Mouse (Mus musculus) adrenal gland, postnatal 10 days (tissue): ENCODE data around the gene Ptrhd1. TPM values are rescaled to one million over a fixed set of nuclear protein-coding genes. Genes with fewer than 3 reads are reported as not detected.
A peak's percentile ranks its signal among the peaks of the same experiment; 100 is the strongest.

Source experiments
- DNase-seq: peaks from one replicate; pipeline ENCODE4 v3.0.0; 2021; ENCODE audit warnings: mixed read lengths
- total RNA-seq, 2 experiments: library from RNA; stranded (reverse); gene quantifications; 2 replicates each; pipeline ENCODE4 v1.2.3; 2021

The Ptrhd1 gene
- total RNA-seq, 2 experiments from 2014 or later, result 6.4 to 7.0 TPM

DNA sequence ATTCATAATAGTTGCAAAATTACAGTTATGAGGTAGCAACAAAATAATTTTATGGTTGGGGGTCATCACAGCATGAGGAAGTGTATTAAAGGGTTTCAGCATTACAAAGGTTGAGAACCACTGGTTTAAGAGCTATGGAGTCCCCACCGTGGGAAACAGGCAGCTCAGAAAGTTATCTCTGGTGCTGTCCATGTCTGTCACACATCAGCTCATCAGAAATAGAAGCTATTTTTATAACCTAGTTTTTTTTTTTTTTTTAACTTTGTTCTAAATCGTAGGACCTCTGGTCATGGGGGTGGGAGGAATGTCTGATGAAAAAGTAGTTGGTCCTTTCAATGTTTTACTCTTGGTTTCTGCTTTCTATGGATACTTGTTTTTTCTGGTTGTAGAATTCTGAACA is 10.0 kb downstream of the Ptrhd1 start:
- DNase-seq, result no peak

DNA sequence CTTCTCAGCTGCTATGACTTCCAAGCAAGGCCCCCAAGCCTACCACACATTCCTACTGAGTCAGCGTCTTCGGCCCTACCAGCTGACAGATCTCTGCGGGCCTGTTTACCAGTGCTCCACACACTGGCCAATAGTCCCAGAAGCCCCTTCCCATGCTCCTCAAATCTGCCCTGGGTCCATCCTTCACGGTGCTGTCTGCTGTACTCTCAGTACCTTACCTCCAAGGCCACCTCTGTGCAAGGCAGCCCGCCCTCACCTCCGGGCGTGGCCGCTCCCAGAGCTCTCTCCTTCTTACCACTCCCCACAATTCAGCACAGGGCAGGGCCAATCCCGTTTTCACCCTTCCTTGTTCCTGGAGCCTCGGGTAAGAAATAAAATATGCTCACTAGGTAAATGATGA is 11.9 kb downstream of the Ptrhd1 start:
- DNase-seq, result no peak

GRCm38 (mm10) chr12:4249786-4250185 is 16.0 kb downstream of the Ptrhd1 start:
- DNase-seq, result no peak

DNA sequence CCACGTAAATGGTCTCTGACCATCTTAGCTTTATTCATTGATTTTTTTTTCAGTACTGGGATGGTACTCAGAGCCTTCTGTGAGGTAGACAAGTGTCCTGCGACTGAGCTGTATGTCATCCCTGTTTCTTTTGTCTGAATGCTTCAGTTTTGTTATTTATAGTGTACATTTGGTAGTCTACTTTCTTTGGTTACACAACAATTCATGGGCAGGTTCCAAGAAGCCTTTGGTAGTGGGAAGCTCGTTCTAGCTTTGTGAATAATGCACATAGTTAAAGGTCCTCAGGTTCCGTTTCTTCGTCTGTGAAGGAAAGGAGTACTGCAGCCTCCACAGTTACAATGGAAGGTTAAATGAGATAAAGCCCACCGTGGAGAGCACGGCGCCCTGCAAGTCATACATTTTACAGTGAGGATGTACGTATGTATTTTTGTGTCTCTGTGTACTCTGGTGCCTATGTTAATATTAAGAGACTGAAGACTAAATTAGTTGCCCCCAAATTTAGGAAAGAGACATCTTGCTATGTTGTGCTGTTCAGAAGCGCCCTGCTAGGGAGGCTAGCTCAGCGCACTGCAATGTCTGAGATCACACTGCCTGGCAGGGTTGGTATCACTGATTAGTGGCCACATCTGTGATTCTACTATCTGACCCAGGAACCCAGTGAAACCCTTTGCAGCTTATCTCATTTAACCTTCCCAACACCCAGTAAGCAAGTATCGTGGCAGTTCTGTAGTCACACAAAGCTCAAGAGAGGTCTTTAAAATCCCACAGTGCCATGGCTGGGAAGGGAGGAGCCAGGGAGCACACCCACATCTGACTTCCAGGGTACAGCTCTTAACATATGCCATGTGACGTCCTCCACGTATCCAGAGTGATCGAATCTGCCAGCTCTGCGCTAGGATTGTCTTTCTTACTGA is 19.2 kb downstream of the Ptrhd1 start:
- no peak for DNase-seq

DNA sequence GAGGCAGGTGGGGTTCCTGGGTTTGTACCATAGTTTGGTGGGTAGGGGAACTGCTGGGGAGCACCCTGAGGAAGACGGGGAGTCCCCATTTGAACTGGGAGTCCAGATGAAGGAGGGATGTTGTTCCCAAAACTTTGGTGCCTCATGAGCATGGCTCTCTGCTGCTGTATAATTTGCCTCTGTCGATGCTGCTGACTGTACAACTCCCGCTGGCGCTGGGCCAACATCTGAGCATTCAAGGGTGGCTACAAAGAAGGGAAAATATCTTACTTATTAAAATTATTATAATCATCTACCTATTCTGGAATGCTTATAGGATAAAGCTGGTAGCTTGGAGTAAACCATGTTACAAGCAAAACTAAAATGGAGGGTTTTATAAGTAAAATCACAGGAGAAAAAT is 33.9 kb downstream of the Ptrhd1 start:
- peak; percentile 15 for DNase-seq

DNA sequence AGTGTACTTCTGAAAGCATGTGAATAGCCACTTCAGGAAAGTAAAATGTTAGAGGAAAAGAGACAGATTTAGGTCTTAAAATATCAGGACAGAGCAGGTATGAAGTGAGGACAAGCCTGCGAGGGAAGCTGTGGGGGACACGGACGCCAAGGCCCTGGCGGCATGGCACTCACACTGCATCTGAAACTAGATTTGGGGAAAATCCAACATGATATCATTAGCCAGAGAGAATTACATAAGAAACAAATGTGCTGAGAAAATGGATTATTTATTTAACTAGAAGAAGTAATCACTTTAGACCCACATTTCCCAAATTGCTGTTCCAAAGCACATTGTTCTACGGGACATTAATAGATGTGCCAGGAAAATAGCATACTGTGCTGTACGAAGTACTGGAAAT is 37.3 kb downstream of the Ptrhd1 start:
- DNase-seq, result no peak

- DNase-seq, result no peak
Observed at GRCm38 (mm10) chr12:4278978-4279755, 45.3 kb downstream of the Ptrhd1 start.

- DNase-seq, result no peak
Observed at GRCm38 (mm10) chr12:4279878-4280277, 46.1 kb downstream of the Ptrhd1 start.

- no peak for DNase-seq
Observed at GRCm38 (mm10) chr12:4285186-4285585, 51.4 kb downstream of the Ptrhd1 start.

Other genes starting within 250 kb of the Ptrhd1 start
- 1 to 10 TPM; 3.9 to 6.7 TPM for gene Efr3b, start 195.1 kb upstream of the Ptrhd1 start, total RNA-seq
- gene Dnajc27, start 151.4 kb upstream of the Ptrhd1 start, total RNA-seq, result 1 to 10 TPM; 4.7 to 6.9 TPM
- 10 to 100 TPM; 28.1 to 37.2 TPM for gene Adcy3, start 100.9 kb upstream of the Ptrhd1 start, total RNA-seq
- gene Cenpo, start 267 bp downstream of the Ptrhd1 start, total RNA-seq, result 10 to 100 TPM in 1 of 2 experiments, 1 to 10 TPM in 1; 9.0 to 10.8 TPM
- gene Ncoa1, start 243.2 kb downstream of the Ptrhd1 start, total RNA-seq, result 10 to 100 TPM; 30.2 to 36.4 TPM